Mouse (Mus musculus): ENCODE data around the gene Tnfsf9.
"Not testable (repeated sequence)": the region's sequence is repeated elsewhere in the genome, so short reads cannot be mapped to it uniquely, and the experiment has no call there.

The Tnfsf9 gene

DNA sequence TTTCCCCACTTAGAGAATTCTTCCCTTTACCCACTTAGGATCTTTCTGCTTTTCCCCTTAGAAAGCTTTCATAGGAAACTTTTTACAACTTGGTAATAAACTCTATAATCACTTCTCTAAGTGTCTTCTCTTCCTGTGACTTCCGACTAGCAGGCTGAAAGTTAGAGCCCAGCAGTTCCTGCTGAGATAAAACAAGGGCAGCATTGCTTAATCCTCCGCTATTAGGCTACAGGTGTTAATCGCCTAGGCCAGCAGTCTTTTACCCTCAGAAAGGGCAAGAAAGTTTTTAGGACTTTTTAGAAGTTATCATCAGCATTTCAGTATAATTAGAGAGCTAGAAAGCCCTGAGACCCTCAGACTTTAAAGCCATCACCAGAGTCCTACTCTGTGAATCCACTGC, 28.9 kb downstream of the Tnfsf9 start:
- in situ Hi-C loops (cut with MseI, MboI), result not testable (repeated sequence)

DNA sequence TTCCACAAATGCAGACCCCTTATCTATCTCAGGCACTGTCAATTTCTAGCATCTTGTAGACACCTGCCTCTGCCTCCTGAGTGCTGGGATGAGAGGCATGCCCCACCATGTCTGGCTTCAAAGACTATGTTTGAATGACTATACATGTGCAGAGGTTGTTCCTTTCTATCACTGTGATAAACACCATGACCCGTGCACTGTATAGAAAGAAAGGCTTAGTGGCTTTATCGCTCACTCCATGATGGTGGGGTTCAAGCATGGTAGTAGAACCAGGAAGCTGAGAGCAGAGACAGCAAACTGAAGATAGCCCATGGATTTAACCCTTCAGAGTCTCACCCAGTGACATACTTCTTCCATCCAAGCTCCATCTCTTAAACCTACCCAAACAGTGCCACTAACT, 29.6 kb downstream of the Tnfsf9 start:
- in situ Hi-C loops (cut with MseI, MboI), result no loop called here

- in situ Hi-C loops (cut with MseI, MboI), result no loop called here
Observed at GRCm38 (mm10) chr17:57135635-57136034, 30.5 kb downstream of the Tnfsf9 start.

DNA sequence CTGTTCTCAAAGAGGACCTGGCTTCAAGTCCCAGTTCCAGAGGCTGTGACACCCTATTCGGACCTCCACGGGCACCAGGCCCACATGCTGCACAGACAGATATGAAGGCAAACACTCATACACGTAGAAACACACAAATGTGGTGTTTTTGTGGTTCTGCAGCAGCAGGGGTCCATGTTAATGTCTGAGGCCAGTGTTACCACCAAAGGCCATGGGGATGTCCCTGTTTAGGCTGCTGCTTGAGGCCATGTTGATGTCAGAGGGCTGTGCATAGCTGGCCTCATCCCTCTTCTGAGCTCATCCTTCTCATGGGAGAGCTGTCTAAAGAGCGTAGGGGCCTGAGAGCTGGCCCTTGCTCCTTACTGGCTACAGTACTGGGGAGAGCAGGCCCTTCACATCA, 33.6 kb downstream of the Tnfsf9 start:
- in situ Hi-C loops (cut with MseI, MboI), result no loop called here

GRCm38 (mm10) chr17:57139708-57140107, 34.6 kb downstream of the Tnfsf9 start:
- in situ Hi-C loops (cut with MseI, MboI), result no loop called here

DNA sequence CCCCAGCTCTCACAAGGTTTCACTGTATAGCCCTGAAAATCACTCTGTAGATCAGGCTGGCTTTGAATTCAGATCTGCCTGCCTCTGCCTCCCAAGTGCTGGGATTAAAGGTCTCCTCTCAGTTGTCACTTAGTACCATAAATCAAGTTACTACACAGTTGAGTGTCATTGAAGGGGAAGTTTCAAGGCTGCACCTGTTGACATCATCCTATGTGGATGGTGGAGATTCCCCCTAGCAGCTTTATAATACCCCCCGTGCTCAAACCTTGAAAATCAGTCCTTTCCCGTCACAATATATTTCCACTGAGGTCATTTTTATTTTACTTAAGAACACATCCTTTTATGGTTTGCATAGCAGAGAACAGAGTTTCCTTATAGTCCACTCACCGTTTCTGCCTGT, 38.6 kb downstream of the Tnfsf9 start:
- in situ Hi-C loops (cut with MseI, MboI), result no loop called here

DNA sequence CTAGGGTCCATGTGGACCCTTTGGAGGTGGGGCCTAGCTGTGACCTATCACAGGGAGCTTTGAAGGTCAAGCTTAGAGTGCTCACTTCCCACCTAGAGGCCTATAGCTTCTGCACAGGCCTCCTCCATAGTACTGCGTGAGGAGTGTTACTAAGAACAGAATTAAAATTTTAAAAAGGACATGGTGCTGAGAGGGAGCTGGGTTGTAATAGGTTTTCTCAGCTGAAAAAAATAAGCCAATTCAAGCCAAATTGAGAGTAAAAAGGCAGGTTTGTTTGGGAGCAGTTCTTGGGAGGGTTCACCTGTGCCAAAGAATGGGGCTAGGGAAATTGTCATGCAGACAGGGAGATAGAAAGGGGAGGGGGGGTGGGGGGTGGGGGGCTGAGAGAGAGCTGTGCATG, 40.0 kb downstream of the Tnfsf9 start:
- in situ Hi-C loops (cut with MseI, MboI), result no loop called here

GRCm38 (mm10) chr17:57148343-57148742, 43.2 kb downstream of the Tnfsf9 start:
- in situ Hi-C loops (cut with MseI, MboI), result no loop called here

- in situ Hi-C loops (cut with MseI, MboI), result no loop called here
Observed at GRCm38 (mm10) chr17:57148994-57149803, 44.1 kb downstream of the Tnfsf9 start, which contains the start of gene Cd70. Cd70 (minus strand) TSS chr17:57149777.

- in situ Hi-C loops (cut with MseI, MboI), result no loop called here
Observed at GRCm38 (mm10) chr17:57153006-57153405, 47.9 kb downstream of the Tnfsf9 start.

DNA sequence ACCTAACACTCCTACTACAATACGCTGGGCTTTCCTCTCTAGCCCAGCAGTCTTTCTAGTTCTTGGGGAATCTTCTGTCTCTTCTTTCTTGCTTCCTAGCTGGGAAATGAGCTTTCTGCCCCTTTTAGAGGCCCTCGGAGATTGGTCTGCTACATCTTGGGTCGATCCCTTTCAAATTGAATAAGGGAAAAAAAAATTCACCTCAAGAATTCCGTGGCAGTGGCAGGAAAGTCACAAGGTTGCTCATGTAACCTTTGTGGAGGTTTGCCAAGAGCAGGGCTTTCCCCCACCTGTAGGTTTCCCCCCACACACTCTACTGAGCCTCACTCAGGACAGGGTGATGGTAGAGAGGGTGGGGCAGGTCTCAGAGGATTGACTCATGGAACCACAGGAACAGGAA, 48.7 kb downstream of the Tnfsf9 start:
- in situ Hi-C loops (cut with MseI, MboI), result no loop called here

Measured in mouse trophoblast stem cell (cell line).